Mouse (Mus musculus) liver, embryonic 15.5 days (tissue): Measurements from ENCODE around the gene Clca3a2. TPM values are rescaled to one million over a fixed set of nuclear protein-coding genes. Genes with fewer than 3 reads are reported as not detected.
A peak's percentile ranks its signal among the peaks of the same experiment; 100 is the strongest.
"Not testable (repeated sequence)": the region's sequence is repeated elsewhere in the genome, so short reads cannot be mapped to it uniquely, and the experiment has no call there.

Experiments used
- ATAC-seq: fragments of 200-750 bp; cut with Nextera tagmentation; 2 replicates; pipeline ENCODE4 v1.8.0; 2017; ENCODE audit warnings: moderate number of reproducible peaks, mild to moderate bottlenecking, moderate library complexity; ENCODE audit not compliant: insufficient read depth
- H3K27ac ChIP-seq: fragments of 300-500 bp; sonication (generic); replicated peaks from 2 replicates; pipeline ENCODE4 v1.5.1; 2015; ENCODE audit warnings: mild to moderate bottlenecking, inconsistent platforms
- H3K27me3 ChIP-seq: fragments of 300-500 bp; sonication (generic); 2 replicates; pipeline ENCODE4 v1.6.1; 2015; ENCODE audit warnings: mild to moderate bottlenecking, inconsistent platforms
- H3K36me3 ChIP-seq: fragments of 300-500 bp; sonication (generic); replicated peaks from 2 replicates; pipeline ENCODE4 v1.6.1; 2015; ENCODE audit warnings: moderate library complexity, mild to moderate bottlenecking, inconsistent platforms
- H3K4me1 ChIP-seq: fragments of 300-500 bp; sonication (generic); replicated peaks from 2 replicates; pipeline ENCODE4 v1.6.1; 2015; ENCODE audit warnings: inconsistent platforms
- H3K4me2 ChIP-seq: fragments of 300-500 bp; sonication (generic); 2 replicates; pipeline ENCODE4 v1.6.1; 2015; ENCODE audit warnings: moderate library complexity, mild to moderate bottlenecking, inconsistent platforms
- H3K4me3 ChIP-seq: fragments of 300-500 bp; sonication (generic); replicated peaks from 2 replicates; pipeline ENCODE4 v1.5.1; 2015; ENCODE audit warnings: mild to moderate bottlenecking, inconsistent platforms
- H3K9ac ChIP-seq: fragments of 300-500 bp; sonication (generic); 2 replicates; pipeline ENCODE4 v1.6.1; 2015; ENCODE audit warnings: moderate library complexity, mild to moderate bottlenecking, inconsistent platforms
- H3K9me3 ChIP-seq: fragments of 300-500 bp; sonication (generic); replicated peaks from 2 replicates; pipeline ENCODE4 v1.6.1; 2016; ENCODE audit warnings: inconsistent platforms
- WGBS: fragments of 180-500 bp; shearing (Covaris S2); methylation state at CpG from one replicate; pipeline ENCODE4 v1.1.7; 2015; ENCODE audit warnings: mixed read lengths; ENCODE audit not compliant: insufficient replicate concordance; 5-methylcytosine and 5-hydroxymethylcytosine counted together
- polyA plus RNA-seq: library from polyadenylated mRNA; unstranded; fragments of >200 nt; fragmentation: Nextera tagmentation; extraction: Ambion mirVana; gene quantifications from 2 replicates; pipeline ENCODE4 v1.2.1, GENCODE M21; 2015

The Clca3a2 gene
- polyA plus RNA-seq, 1 experiment from 2014 or later: not detected

- Histone ChIP-seq H3K9me3 (no peaks in the 10 kb centered on the region), H3K27ac (no peak overlapping the region), H3K27me3 (no peaks in the 10 kb centered on the region), H3K4me3 (no peak overlapping the region), H3K9ac (no peak overlapping the region), H3K36me3 (no peaks in the 10 kb centered on the region), H3K4me2 (no peak overlapping the region), H3K4me1 (no peaks in the 10 kb centered on the region)
- WGBS: 23% methylated on average over 8 of the region's 8 CpGs
- ATAC-seq: no peak
Observed at GRCm38 (mm10) chr3:144801861-144802260, 17.4 kb downstream of the Clca3a2 start.

GRCm38 (mm10) chr3:144785181-144786148, 33.8 kb downstream of the Clca3a2 start:
- Histone ChIP-seq H3K9me3 (no peaks in the 10 kb centered on the region), H3K9ac (no peak overlapping the region), H3K4me2 (peak overlapping the region; percentile 25), H3K27me3 (no peaks in the 10 kb centered on the region), H3K27ac (no peak overlapping the region), H3K36me3 (no peaks in the 10 kb centered on the region), H3K4me1 (no peaks in the 10 kb centered on the region), H3K4me3 (no peak overlapping the region)
- no peak for ATAC-seq
- 53% methylated on average over 11 of the region's 11 CpGs for WGBS

GRCm38 (mm10) chr3:144765161-144765560, 54.1 kb downstream of the Clca3a2 start:
- no peak for ATAC-seq
- no peaks in the 10 kb centered on the region for H3K36me3 ChIP-seq
- no peak overlapping the region for H3K4me3 ChIP-seq
- no peak overlapping the region for H3K9ac ChIP-seq
- WGBS: 72% methylated on average over 4 of the region's 4 CpGs
- no peaks in the 10 kb centered on the region for H3K27me3 ChIP-seq
- H3K4me1 ChIP-seq: peaks cover 10% of the 10 kb centered on the region
- no peak overlapping the region for H3K4me2 ChIP-seq
- no peaks in the 10 kb centered on the region for H3K9me3 ChIP-seq
- no peak overlapping the region for H3K27ac ChIP-seq

GRCm38 (mm10) chr3:144761454-144761853, 57.8 kb downstream of the Clca3a2 start:
- Histone ChIP-seq H3K4me2 (peak overlapping the region; percentile 38; the same call in 1 of the 2 replicates), H3K36me3 (no peaks in the 10 kb centered on the region), H3K9ac (no peak overlapping the region), H3K27me3 (no peaks in the 10 kb centered on the region), H3K9me3 (no peaks in the 10 kb centered on the region), H3K4me3 (no peak overlapping the region), H3K4me1 (peaks cover 10% of the 10 kb centered on the region), H3K27ac (no peak overlapping the region)
- 30% methylated on average over 6 of the region's 6 CpGs for WGBS
- ATAC-seq: no peak

- H3K36me3 ChIP-seq: no peaks in the 10 kb centered on the region
- ATAC-seq: peak; percentile 86
- peak within 1 kb of the TSS; percentile 38 for H3K4me2 ChIP-seq
- no peaks in the 10 kb centered on the region for H3K27me3 ChIP-seq
- no peaks in the 10 kb centered on the region for H3K9me3 ChIP-seq
- H3K9ac ChIP-seq: no peak within 1 kb of the TSS
- peak within 1 kb of the TSS; percentile 17; the same call in 1 of the 2 replicates for H3K4me3 ChIP-seq
- 40% methylated on average over 10 of the region's 11 CpGs for WGBS
- 0 out of 2 replicates have a peak within 1 kb of the TSS, but pooled peaks have one; percentile 45 for H3K27ac ChIP-seq
- peaks cover 10% of the 10 kb centered on the region for H3K4me1 ChIP-seq
Observed at GRCm38 (mm10) chr3:144760592-144761309, 58.5 kb downstream of the Clca3a2 start, which contains the start of gene Clca3a1. Gene Clca3a1 (minus strand): TSS chr3:144760977.

GRCm38 (mm10) chr3:144759719-144760118, 59.6 kb downstream of the Clca3a2 start:
- H3K4me1 ChIP-seq: peaks cover 10% of the 10 kb centered on the region
- H3K36me3 ChIP-seq: no peaks in the 10 kb centered on the region
- WGBS: 62% methylated on average over 3 of the region's 3 CpGs
- H3K9ac ChIP-seq: no peak overlapping the region
- no peak overlapping the region for H3K4me3 ChIP-seq
- no peak overlapping the region for H3K4me2 ChIP-seq
- H3K9me3 ChIP-seq: no peaks in the 10 kb centered on the region
- H3K27me3 ChIP-seq: no peaks in the 10 kb centered on the region
- no peak overlapping the region for H3K27ac ChIP-seq
- no peak for ATAC-seq

- ATAC-seq, H3K27me3 ChIP-seq: not testable (repeated sequence)
- 68% methylated on average over 8 of the region's 8 CpGs for WGBS
Observed at GRCm38 (mm10) chr3:144756103-144756502, 63.2 kb downstream of the Clca3a2 start.

GRCm38 (mm10) chr3:144753120-144753519, 66.2 kb downstream of the Clca3a2 start:
- Histone ChIP-seq H3K4me2 (no peak overlapping the region), H3K9ac (no peak overlapping the region), H3K36me3 (no peaks in the 10 kb centered on the region), H3K4me3 (no peak overlapping the region), H3K4me1 (no peaks in the 10 kb centered on the region), H3K9me3 (no peaks in the 10 kb centered on the region), H3K27ac (no peak overlapping the region), H3K27me3 (no peaks in the 10 kb centered on the region)
- no peak for ATAC-seq
- 3% methylated on average over 2 of the region's 2 CpGs for WGBS

More at GRCm38 (mm10) chr3:144756103-144756502, 63.2 kb downstream of the Clca3a2 start:
- not testable (repeated sequence) for H3K4me3 ChIP-seq, H3K9me3 ChIP-seq, H3K27ac ChIP-seq, H3K4me1 ChIP-seq, H3K4me2 ChIP-seq, H3K9ac ChIP-seq, H3K36me3 ChIP-seq

GRCm38 (mm10) chr3:144749062-144749963, 70.0 kb downstream of the Clca3a2 start:
- not testable (repeated sequence) for H3K36me3 ChIP-seq, H3K27ac ChIP-seq, H3K27me3 ChIP-seq, H3K4me2 ChIP-seq, H3K9ac ChIP-seq, ATAC-seq, H3K4me3 ChIP-seq, H3K9me3 ChIP-seq, H3K4me1 ChIP-seq
- 65% methylated on average over 20 of the region's 21 CpGs for WGBS

- H3K4me2 ChIP-seq, H3K27ac ChIP-seq, H3K4me3 ChIP-seq, H3K27me3 ChIP-seq, H3K36me3 ChIP-seq, H3K9me3 ChIP-seq, ATAC-seq, H3K9ac ChIP-seq, H3K4me1 ChIP-seq: not testable (repeated sequence)
- WGBS: 57% methylated on average over 3 of the region's 3 CpGs
Observed at GRCm38 (mm10) chr3:144747706-144748105, 71.6 kb downstream of the Clca3a2 start.
